Mouse (Mus musculus) naive thymus-derived CD4-positive, alpha-beta T cell, adult 2 months (primary cell): ENCODE results near the gene Adgrb3.
"Not testable (repeated sequence)": the region's sequence is repeated elsewhere in the genome, so short reads cannot be mapped to it uniquely, and the experiment has no call there.

Experiments used
- DNase-seq: peaks from one replicate; pipeline ENCODE4 v3.0.0-alpha.2; 2011; ENCODE audit warnings: low read depth

Adgrb3 gene

GRCm38 (mm10) chr1:25744736-25745135 lies 84.8 kb downstream of the Adgrb3 start:
- DNase-seq: no peak

- DNase-seq: no peak
Observed at GRCm38 (mm10) chr1:25729844-25730243, 99.7 kb downstream of the Adgrb3 start.

GRCm38 (mm10) chr1:25711474-25711873 lies 118.0 kb downstream of the Adgrb3 start:
- DNase-seq: no peak

GRCm38 (mm10) chr1:25706299-25706698 lies 123.2 kb downstream of the Adgrb3 start:
- DNase-seq: no peak

- DNase-seq: no peak
Observed at GRCm38 (mm10) chr1:25698702-25699250, 130.7 kb downstream of the Adgrb3 start.

GRCm38 (mm10) chr1:25697179-25697578 lies 132.3 kb downstream of the Adgrb3 start:
- no peak for DNase-seq

GRCm38 (mm10) chr1:25696771-25697170 lies 132.7 kb downstream of the Adgrb3 start:
- DNase-seq: no peak

GRCm38 (mm10) chr1:25682118-25682517 lies 147.4 kb downstream of the Adgrb3 start:
- no peak for DNase-seq

GRCm38 (mm10) chr1:25679656-25680055 lies 149.9 kb downstream of the Adgrb3 start:
- DNase-seq: no peak

GRCm38 (mm10) chr1:25652717-25653116 lies 176.8 kb downstream of the Adgrb3 start:
- DNase-seq: no peak

GRCm38 (mm10) chr1:25644256-25644655 lies 185.3 kb downstream of the Adgrb3 start:
- no peak for DNase-seq

GRCm38 (mm10) chr1:25621458-25621857 lies 208.0 kb downstream of the Adgrb3 start:
- no peak for DNase-seq

- DNase-seq: no peak
Observed at GRCm38 (mm10) chr1:25616954-25617353, 212.6 kb downstream of the Adgrb3 start.

GRCm38 (mm10) chr1:25610776-25611175 lies 218.7 kb downstream of the Adgrb3 start:
- DNase-seq: not testable (repeated sequence)

- DNase-seq: no peak
Observed at GRCm38 (mm10) chr1:25598941-25599340, 230.6 kb downstream of the Adgrb3 start.

- no peak for DNase-seq
Observed at GRCm38 (mm10) chr1:25588568-25589118, 240.9 kb downstream of the Adgrb3 start.

- no peak for DNase-seq
Observed at GRCm38 (mm10) chr1:25581698-25582097, 247.8 kb downstream of the Adgrb3 start.

- no peak for DNase-seq
Observed at GRCm38 (mm10) chr1:25577836-25578235, 251.7 kb downstream of the Adgrb3 start.

GRCm38 (mm10) chr1:25576598-25576997 lies 252.9 kb downstream of the Adgrb3 start:
- no peak for DNase-seq

GRCm38 (mm10) chr1:25568096-25568495 lies 261.4 kb downstream of the Adgrb3 start:
- DNase-seq: no peak

GRCm38 (mm10) chr1:25546072-25546471 lies 283.4 kb downstream of the Adgrb3 start:
- no peak for DNase-seq

GRCm38 (mm10) chr1:25543915-25544314 lies 285.6 kb downstream of the Adgrb3 start:
- DNase-seq: no peak

- no peak for DNase-seq
Observed at GRCm38 (mm10) chr1:25542891-25543290, 286.6 kb downstream of the Adgrb3 start.

GRCm38 (mm10) chr1:25526976-25527375 lies 302.5 kb downstream of the Adgrb3 start:
- DNase-seq: no peak
